Mouse (Mus musculus) erythroblast, embryonic 14.5 days (primary cell): ENCODE results near the gene G6pc2.

ENCODE experiments used
- GATA1 ChIP-seq: IDR thresholded peaks from 2 replicates; pipeline ENCODE4 v1.6.1; 2012; ENCODE audit warnings: low read length, inconsistent platforms, mixed read lengths
- TAL1 ChIP-seq: IDR thresholded peaks from 3 replicates; pipeline ENCODE4 v1.6.1; 2012; ENCODE audit warnings: low read length, inconsistent platforms, mixed read lengths

GRCm38 (mm10) chr2:69228635-69229034 is 17.8 kb downstream of the G6pc2 start:
- TF ChIP-seq TAL1 (no peak), GATA1 (no peak)
